Mouse (Mus musculus): Measurements from ENCODE around the gene Zfp384.

- TF ChIP-seq CTCF (IDR thresholded peaks at IDR 0.05) (peak; percentile 53), EP300 (IDR thresholded peaks at IDR 0.05) (no peak)
These were observed 15.1 kb upstream of the Zfp384 start for GRCm38 (mm10) chr6:124993876-124994275.
